Mouse (Mus musculus) embryonic fibroblast, embryonic 13.5 days (primary cell): Measurements from ENCODE around the gene Ucma.

ENCODE experiments used
- CTCF ChIP-seq: IDR thresholded peaks from 2 replicates; pipeline ENCODE4 v1.5.1; 2011; ENCODE audit warnings: mild to moderate bottlenecking, control low read depth, low read length, moderate library complexity, borderline replicate concordance; ENCODE audit not compliant: insufficient read depth
- POLR2A ChIP-seq: IDR thresholded peaks from 2 replicates; pipeline ENCODE4 v1.6.1; 2011; ENCODE audit warnings: low read depth, mild to moderate bottlenecking, control low read depth, low read length, moderate library complexity

DNA sequence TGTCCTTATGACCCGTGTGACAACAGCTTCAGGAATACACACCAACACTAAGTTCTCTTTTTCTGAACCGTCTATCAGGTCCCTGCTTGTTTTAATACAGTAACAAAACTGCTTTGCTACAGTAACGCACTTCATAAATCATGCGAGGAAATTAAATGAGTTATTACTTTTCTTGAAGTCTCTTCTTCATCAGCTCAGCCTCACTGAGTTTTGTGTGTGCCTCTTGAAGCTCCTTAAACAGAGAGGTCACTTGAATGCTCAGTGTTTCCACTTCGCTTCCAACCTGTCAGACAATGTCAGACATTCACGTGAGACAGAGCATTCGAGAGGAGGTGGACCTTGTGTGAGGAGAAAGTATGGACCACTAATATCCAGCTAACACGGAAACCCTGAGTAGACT is 58.9 kb downstream of the Ucma start:
- TF ChIP-seq POLR2A (no peak), CTCF (no peak)
